Mouse (Mus musculus): ENCODE results near the gene Asf1a.
"Not testable (repeated sequence)": the region's sequence is repeated elsewhere in the genome, so short reads cannot be mapped to it uniquely, and the experiment has no call there.

Asf1a gene

DNA sequence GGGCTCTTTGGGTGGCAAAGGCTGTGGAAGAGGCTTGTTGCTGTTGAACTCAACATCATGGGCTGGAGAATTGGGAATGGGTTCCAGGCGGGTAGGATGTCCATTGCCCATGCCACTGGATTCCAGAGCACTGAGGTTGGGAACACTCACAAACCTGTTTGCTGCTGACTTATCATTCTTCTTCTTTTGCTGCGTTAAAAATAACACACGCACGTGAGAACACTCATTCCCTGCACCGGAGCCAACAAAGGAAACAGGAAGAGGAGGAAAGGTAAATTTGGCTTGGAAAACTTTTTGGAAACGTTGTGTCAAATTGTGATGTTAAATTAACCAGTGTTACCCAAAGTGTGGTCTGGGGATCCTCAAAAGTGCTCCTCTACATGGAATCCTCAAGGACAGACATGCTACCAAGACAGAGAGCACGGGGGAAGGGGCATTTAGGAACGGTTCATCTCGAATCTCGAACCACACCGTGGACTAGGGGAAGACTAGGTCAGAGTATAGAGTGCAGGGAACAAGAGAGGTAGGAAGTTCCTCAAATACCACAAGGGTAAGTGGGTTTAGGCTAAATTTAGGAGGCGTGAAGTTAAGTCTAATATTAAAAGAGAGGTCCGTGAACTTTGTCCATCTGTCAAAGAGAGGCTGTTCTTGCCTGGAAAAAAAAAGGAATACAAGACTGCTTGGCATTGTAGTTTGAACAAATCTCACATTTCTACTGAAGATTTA lies 38.9 kb downstream of the Asf1a start:
- in situ Hi-C loops (cut with MboI, MseI) = loop anchor here (25.0 kb wide), 1 partner anchor 402 kb away; no protein-coding TSS in a partner anchor

GRCm38 (mm10) chr10:53641507-53641906 lies 45.0 kb downstream of the Asf1a start:
- in situ Hi-C loops (cut with MboI, MseI) = loop anchor here (25.0 kb wide), 1 partner anchor 396 kb away; no protein-coding TSS in a partner anchor

GRCm38 (mm10) chr10:53650683-53651082 lies 54.1 kb downstream of the Asf1a start:
- in situ Hi-C loops (cut with MboI, MseI) = no loop called here

DNA sequence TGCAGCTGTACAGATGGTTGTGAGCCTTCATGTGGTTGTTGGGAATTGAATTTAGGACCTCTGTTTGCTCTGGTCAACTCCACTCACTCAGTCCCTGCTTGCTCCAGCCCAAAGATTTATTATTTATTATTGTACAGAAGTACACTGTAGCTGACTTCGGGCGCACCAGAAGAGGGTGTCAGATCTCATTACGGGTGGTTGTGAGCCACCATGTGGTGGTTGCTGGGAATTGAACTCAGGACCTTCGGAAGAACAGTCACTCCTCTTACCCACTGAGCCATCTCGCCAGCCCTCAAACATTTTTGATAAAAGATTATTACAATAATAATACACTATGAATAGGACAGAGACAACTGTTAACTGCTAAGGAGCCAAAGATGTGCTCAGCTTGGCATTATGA lies 57.7 kb downstream of the Asf1a start:
- in situ Hi-C loops (cut with MboI, MseI) = not testable (repeated sequence)
